Mouse (Mus musculus): Measurements from ENCODE around the gene Cacna1b.

Gene Cacna1b

DNA sequence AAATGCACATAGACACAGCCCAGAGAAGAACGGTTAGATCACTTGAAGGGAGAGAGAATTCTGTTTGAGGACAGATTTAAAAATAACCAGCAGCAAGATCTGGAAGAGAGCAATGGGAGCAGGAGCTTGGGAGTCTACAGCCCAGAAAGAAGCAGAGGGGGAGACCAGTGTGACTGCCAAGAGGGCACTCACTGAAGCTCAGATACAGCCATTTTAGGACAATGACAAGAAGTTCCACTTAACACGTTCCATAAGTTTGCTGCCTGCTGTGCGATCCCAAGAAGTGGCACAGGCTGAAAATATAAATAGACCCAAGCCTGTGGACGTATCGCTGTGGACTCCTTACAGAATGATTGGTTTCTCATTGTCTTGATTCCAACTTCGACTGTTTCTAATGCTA lies 206.6 kb downstream of the Cacna1b start:
- no peak for DNase-seq (ENCODE audit: low read depth in 1 of 2, low spot score in 2 of 2)

DNA sequence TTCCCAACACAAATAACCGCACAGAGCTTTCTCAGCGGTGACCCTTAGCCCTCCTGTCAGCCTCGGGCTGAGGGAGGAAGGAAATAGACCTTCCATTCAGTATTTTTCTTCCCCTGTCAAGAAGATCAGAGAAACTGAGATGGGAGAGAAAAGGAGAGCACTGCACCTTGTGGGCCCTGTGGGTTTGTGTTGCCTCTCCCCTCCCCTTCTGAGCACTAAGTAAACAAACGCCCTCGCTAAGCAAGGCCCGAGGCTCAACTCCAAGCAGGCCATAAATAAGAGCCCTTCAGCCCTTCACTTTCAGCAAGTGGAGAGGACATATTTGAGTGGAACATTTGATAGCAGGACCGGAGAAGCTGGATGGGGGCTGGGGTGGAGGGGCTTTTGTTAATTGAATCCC lies 209.0 kb downstream of the Cacna1b start:
- DNase-seq (ENCODE audit: low read depth in 1 of 2, low spot score in 2 of 2), result no peak
